Mouse (Mus musculus): ENCODE results near the gene Mrfap1.

The Mrfap1 gene

GRCm38 (mm10) chr5:36786052-36786451 is 10.5 kb downstream of the Mrfap1 start:
- DNase-seq (ENCODE audit: extremely low read depth, low read depth): no peak

DNA sequence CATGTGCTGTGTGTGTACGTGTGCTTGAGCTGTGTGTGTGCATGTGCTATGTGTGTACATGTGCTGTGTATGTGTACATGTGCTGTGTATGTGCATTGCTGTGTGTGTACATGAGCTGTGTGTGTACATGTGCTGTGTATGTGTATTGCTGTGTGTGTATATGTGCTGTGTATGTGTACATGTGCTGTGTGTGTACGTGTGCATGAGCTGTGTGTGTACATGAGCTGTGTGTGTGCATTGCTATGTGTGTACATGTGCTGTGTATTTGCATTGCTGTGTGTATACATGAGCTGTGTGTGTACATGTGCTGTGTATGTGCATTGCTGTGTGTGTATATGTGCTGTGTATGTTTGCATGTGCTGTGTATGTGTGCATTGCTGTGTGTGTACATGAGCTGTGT is 17.1 kb downstream of the Mrfap1 start:
- no peak for DNase-seq (ENCODE audit: extremely low read depth, low read depth)

DNA sequence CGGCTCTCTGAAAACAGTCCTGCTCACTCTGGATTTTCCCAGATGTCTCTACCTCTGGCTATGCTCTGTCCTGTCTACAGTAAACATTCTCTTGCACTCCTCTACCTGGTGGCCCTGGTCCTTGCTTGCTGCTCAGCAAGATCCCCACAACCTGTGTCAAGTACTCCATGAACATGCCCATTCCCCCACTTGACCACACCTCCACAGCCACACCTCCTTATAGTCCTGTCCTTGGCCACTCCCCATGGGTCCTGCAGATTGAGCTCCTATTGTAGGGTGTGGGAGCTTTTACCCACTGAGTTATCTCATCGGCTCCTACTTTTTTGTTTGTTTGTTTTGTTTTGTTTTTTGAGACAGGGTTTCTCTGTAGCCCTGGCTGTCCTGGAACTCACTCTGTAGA is 17.7 kb downstream of the Mrfap1 start:
- DNase-seq (ENCODE audit: extremely low read depth, low read depth): no peak

DNA sequence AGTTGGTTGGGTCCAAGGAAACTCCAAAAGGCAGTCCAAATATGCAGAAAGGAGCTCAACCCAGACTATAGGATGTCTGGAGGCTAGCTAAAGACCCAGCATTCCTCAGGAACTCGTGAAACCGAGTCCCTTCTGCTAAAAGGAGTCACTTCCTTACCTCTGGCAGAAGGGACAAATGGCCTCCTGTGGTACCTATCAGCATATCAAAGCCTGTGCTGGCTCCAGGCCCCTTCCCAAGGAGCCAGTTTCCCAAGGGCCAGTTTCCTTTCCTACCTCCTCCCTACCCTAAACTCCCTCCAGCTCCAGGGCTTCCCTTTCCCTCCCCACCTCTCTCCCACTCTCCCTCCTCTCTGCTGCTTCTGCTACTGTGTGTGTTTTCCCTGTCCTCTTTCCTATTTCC is 19.4 kb downstream of the Mrfap1 start:
- DNase-seq (ENCODE audit: extremely low read depth, low read depth): no peak

- DNase-seq (ENCODE audit: extremely low read depth, low read depth): no peak
These were observed 20.5 kb downstream of the Mrfap1 start for GRCm38 (mm10) chr5:36776021-36776575.

DNA sequence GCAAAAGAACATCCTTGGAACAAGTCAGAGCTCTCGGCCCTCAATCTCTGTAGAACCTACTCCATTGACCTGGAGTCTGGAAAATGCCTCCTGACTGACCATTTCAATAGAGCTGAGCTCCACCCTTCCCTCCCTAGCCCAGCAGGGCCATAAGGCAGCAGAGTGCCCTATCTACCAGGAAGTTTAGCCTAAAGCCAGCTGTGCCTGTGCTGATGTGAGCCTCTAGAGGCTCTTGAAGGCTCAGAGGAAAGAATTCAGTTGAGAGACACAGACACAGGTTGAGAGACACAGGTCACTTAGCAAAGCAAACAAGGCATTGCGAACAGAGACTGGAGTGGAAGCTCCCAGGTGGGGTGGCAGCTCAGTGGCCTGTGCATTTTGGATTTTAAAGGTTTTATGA is 21.3 kb downstream of the Mrfap1 start:
- no peak for DNase-seq (ENCODE audit: extremely low read depth, low read depth)

DNA sequence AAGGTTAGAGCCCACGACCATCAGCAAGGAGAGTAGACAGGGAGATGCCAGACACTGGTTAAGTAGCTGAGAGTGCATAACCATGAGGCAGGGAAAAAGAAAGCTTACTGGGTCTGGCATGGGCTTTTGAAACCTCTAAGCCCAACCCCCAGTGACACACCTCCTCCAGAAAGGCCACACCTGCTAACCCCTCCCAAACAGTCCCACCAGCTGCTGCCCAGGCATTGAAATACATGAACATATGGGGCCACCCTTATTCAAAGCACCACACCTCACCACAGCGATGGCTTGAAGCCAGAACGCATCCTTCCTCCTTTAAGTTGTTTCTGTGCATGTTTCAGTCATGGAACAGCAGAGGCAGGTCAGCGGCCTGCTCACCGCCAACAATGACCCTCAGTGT is 24.0 kb downstream of the Mrfap1 start:
- no peak for DNase-seq (ENCODE audit: extremely low read depth, low read depth)

- no peak for DNase-seq (ENCODE audit: extremely low read depth, low read depth)
These were observed 27.0 kb downstream of the Mrfap1 start for GRCm38 (mm10) chr5:36769603-36770002.

- DNase-seq (ENCODE audit: extremely low read depth, low read depth): no peak
These were observed 29.4 kb downstream of the Mrfap1 start for GRCm38 (mm10) chr5:36766958-36767703.

DNA sequence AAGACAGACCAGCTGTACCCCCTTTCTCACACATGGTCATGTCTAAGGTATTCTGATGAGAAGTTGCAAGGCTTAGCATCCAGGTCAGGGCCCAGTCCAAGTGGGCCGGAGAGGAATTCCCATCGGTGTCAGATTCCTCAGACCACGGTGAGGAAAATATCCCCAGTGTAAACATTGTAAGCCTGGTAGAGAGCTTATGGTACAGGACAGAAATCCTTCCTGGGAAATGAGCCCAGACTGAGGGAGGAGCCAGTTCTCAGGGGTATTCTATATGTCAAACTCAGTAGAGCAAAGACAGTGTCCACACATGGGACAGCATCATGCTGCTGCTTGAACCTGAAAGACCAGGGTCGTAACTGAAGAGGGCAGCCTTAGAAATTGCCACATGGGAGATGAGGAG is 36.7 kb downstream of the Mrfap1 start:
- no peak for DNase-seq (ENCODE audit: extremely low read depth, low read depth)

DNA sequence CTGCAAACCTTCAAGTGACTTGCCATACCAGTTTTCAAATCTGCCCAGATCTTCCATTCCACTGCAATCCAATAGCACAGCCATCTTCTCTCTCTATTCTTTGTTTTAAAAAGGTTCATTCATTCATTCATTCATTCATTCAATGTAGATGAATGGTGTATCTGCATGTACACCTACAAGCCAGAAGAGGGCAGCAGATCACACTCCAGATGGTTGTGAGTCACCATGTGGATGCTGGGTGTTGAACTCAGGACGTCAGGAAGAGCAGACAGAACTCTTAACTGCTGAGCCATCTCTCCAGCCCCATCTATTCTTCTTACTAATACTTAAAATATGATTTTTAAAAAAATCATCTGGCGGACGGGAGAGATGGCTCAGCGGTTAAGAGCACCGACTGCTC is 39.5 kb downstream of the Mrfap1 start:
- peak; percentile 48 for DNase-seq (ENCODE audit: extremely low read depth, low read depth)

GRCm38 (mm10) chr5:36750119-36751078 is 46.2 kb downstream of the Mrfap1 start:
- peak; percentile 60 for DNase-seq (ENCODE audit: extremely low read depth, low read depth)

DNA sequence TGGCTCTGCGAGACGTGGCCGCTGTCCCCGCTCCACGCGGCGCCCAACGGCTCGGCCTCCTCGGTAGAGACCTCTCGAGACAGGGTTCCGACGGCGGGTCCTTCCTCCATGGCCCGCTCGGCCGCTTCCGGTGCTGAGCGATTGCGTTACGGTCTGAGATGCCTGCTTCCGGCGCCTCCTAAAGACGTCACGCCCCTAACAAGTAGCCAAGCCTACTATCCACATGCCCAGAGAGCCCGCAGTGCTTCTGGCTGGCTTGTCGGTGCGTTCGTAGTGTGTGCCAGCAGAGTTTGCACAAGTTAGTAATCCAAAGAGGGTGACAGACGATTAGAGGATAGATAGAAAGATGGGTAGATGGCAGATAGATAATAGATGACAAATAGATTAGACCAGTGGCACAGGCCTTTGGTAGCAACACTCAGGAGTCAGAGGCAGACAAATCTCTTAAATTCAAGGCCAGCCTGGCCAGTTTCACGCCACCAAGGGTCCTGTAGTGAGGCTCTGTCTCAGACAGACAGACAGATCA is 48.0 kb downstream of the Mrfap1 start, which contains the start of gene Bloc1s4:
TSS of gene Bloc1s4 (minus strand) at position 115 of the 526 bp plus-strand sequence.
- DNase-seq (ENCODE audit: extremely low read depth, low read depth): peak; percentile 89

DNA sequence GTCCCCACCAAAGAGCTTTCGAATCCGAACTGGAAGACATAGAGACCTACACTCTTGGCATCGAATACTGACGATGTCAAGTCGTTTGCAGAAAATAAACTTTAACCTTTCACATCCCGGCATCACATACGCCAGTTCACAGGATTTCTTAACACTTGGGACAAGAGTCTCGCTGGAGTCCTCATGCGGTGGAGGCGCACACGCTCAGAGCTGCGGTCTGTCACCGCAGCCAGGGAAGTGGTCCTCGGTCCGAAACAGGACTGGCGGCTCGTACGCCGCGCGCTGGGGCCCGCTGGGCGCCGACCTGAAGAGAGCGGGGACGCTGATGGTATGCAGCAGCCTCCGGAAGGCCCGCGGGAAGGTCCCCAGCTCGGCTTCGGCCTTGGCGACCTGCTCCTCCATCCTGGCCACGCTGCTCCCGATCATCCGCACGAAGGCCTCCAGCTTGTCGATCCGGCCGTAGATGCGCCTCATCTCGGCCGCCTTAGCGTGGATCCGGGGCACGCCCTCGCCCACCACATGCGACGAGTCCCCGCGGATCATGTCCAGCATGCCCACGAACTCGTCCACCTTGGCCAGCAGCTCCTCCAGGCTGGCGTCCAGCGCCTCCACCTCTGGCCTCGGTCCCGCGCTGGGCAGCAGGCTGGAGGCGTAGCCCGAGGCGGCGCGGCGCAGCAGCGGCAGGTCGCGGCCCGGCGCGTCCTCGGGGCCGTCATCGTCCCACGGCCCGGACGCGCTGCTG is 48.6 kb downstream of the Mrfap1 start:
- peak; percentile 45 for DNase-seq (ENCODE audit: extremely low read depth, low read depth)

GRCm38 (mm10) chr5:36747071-36747470 is 49.5 kb downstream of the Mrfap1 start:
- peak; percentile 54 for DNase-seq (ENCODE audit: extremely low read depth, low read depth)
